Mouse (Mus musculus) neural tube, embryonic 12.5 days (tissue): ENCODE measurements at regions not wholly inside any gene's neighbourhood (a gene's known extent, or its start where the extent isn't known, plus 50 kb on each side); places are given as distances from the start of the nearest gene placed in this dataset.

Source experiments
- ATAC-seq: fragments of 200-750 bp; cut with Nextera tagmentation; 2 replicates; pipeline ENCODE4 v1.8.0; 2017; ENCODE audit warnings: low read depth, mild to moderate bottlenecking, moderate TSS enrichment, moderate library complexity; ENCODE audit not compliant: low FRiP score
- H3K27ac ChIP-seq: fragments of 300-500 bp; sonication (generic); 2 replicates; pipeline ENCODE4 v1.5.1; 2016
- H3K27me3 ChIP-seq: fragments of 300-500 bp; sonication (generic); replicated peaks from 2 replicates; pipeline ENCODE4 v1.6.1; 2016; ENCODE audit warnings: mild to moderate bottlenecking
- H3K36me3 ChIP-seq: fragments of 300-500 bp; sonication (generic); 2 replicates; pipeline ENCODE4 v1.6.1; 2016; ENCODE audit warnings: mild to moderate bottlenecking
- H3K4me1 ChIP-seq: fragments of 300-500 bp; sonication (generic); 2 replicates; pipeline ENCODE4 v1.6.1; 2016
- H3K4me2 ChIP-seq: fragments of 300-500 bp; sonication (generic); replicated peaks from 2 replicates; pipeline ENCODE4 v1.6.1; 2016; ENCODE audit warnings: mild to moderate bottlenecking
- H3K4me3 ChIP-seq: fragments of 300-500 bp; sonication (generic); 2 replicates; pipeline ENCODE4 v1.5.1; 2016
- H3K9ac ChIP-seq: fragments of 300-500 bp; sonication (generic); 2 replicates; pipeline ENCODE4 v1.6.1; 2016; ENCODE audit warnings: mild to moderate bottlenecking
- H3K9me3 ChIP-seq: fragments of 300-500 bp; sonication (generic); 2 replicates; pipeline ENCODE4 v1.6.1; 2016; ENCODE audit warnings: mild to moderate bottlenecking
- WGBS: fragments of 180-500 bp; shearing (Covaris S2); methylation state at CpG from one replicate; pipeline ENCODE4 v1.1.7; 2016; 5-methylcytosine and 5-hydroxymethylcytosine counted together

DNA sequence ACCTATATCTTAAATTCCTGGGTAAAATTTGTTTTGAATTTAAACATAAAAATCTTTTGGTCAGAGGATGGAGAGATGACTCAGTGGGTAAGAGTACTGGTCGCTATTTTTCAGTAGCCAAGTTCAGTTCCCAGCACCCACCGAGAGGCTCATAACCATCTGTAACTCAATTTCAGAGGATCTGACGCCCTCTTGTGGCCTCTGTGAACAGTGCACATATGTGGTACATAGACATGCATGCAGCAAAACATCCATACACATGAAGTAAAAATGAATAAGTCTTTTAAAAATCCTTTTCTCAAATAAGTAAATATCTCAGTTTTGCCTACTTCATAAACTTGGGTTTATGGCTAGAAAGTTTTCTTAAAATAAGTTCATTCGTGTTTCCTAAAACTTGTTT is 163.4 kb upstream of the Kbtbd8 start:
- H3K9ac ChIP-seq, result no peak overlapping the region
- ATAC-seq, result no peak
- no peaks in the 10 kb centered on the region for H3K36me3 ChIP-seq
- H3K4me3 ChIP-seq, result no peak overlapping the region
- H3K4me2 ChIP-seq, result no peak overlapping the region
- H3K9me3 ChIP-seq, result no peaks in the 10 kb centered on the region
- H3K27me3 ChIP-seq, result no peaks in the 10 kb centered on the region
- no peak overlapping the region for H3K27ac ChIP-seq
- 0 out of 2 replicates have a peak, but pooled peaks cover 7% of the 10 kb centered on the region for H3K4me1 ChIP-seq
- 85% methylated on average over 4 of the region's 4 CpGs for WGBS

GRCm38 (mm10) chr6:94951971-94952768 is 164.9 kb upstream of the Kbtbd8 start:
- 69% methylated on average over 7 of the region's 7 CpGs for WGBS
- ATAC-seq, result no peak
- no peak overlapping the region for H3K27ac ChIP-seq

DNA sequence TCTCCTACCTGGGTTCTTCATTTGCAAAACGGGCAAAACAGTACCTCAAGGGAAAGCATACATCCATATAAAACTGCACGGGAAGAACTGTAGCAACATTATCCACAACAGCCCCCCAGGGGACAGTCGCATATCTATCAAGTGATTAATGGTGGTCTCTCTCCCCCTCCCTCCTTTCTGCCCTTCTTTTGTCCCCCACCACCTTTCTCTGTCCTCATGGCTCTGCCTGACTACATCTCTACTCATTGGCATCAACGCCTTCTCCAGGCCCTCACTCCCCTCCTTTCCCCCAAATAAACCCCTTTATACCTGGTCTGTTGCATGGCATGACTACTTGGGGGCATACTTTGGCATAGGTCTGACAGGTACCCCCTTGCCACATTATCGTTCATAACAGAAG is 166.1 kb upstream of the Kbtbd8 start:
- no peak overlapping the region for H3K9ac ChIP-seq
- no peaks in the 10 kb centered on the region for H3K9me3 ChIP-seq
- no peaks in the 10 kb centered on the region for H3K36me3 ChIP-seq
- no peak overlapping the region for H3K27ac ChIP-seq
- no peak for ATAC-seq
- H3K4me2 ChIP-seq, result no peak overlapping the region
- 0 out of 2 replicates have a peak, but pooled peaks cover 7% of the 10 kb centered on the region for H3K4me1 ChIP-seq
- 70% methylated on average over 5 of the region's 5 CpGs for WGBS
- no peaks in the 10 kb centered on the region for H3K27me3 ChIP-seq
- no peak overlapping the region for H3K4me3 ChIP-seq

More at GRCm38 (mm10) chr6:94951971-94952768, 164.9 kb upstream of the Kbtbd8 start:
- H3K36me3 ChIP-seq, result no peaks in the 10 kb centered on the region
- H3K27me3 ChIP-seq, result no peaks in the 10 kb centered on the region
- no peak overlapping the region for H3K4me3 ChIP-seq
- H3K4me1 ChIP-seq, result 0 out of 2 replicates have a peak, but pooled peaks cover 7% of the 10 kb centered on the region
- H3K9ac ChIP-seq, result no peak overlapping the region
- H3K9me3 ChIP-seq, result no peaks in the 10 kb centered on the region
- H3K4me2 ChIP-seq, result no peak overlapping the region

- 76% methylated on average over 2 of the region's 2 CpGs for WGBS
- no peak overlapping the region for H3K4me3 ChIP-seq
- no peak overlapping the region for H3K9ac ChIP-seq
- H3K27ac ChIP-seq, result no peak overlapping the region
- H3K9me3 ChIP-seq, result no peaks in the 10 kb centered on the region
- H3K4me2 ChIP-seq, result no peak overlapping the region
- no peaks in the 10 kb centered on the region for H3K36me3 ChIP-seq
- ATAC-seq, result no peak
- 0 out of 2 replicates have a peak, but pooled peaks cover 7% of the 10 kb centered on the region for H3K4me1 ChIP-seq
- H3K27me3 ChIP-seq, result no peaks in the 10 kb centered on the region
These were observed 166.7 kb upstream of the Kbtbd8 start for GRCm38 (mm10) chr6:94950319-94950718.

GRCm38 (mm10) chr6:94946352-94946900 is 170.6 kb upstream of the Kbtbd8 start:
- Histone ChIP-seq H3K9ac (no peak overlapping the region), H3K27me3 (no peaks in the 10 kb centered on the region), H3K4me3 (no peak overlapping the region), H3K27ac (no peak overlapping the region), H3K4me2 (no peak overlapping the region), H3K36me3 (no peaks in the 10 kb centered on the region), H3K9me3 (no peaks in the 10 kb centered on the region), H3K4me1 (peaks cover 10% of the 10 kb centered on the region)
- WGBS, result 72% methylated on average over 6 of the region's 6 CpGs
- ATAC-seq, result no peak

- H3K4me3 ChIP-seq, result no peak overlapping the region
- no peak for ATAC-seq
- 84% methylated on average over 5 of the region's 5 CpGs for WGBS
- no peak overlapping the region for H3K4me2 ChIP-seq
- no peaks in the 10 kb centered on the region for H3K9me3 ChIP-seq
- H3K4me1 ChIP-seq, result peaks cover 6% of the 10 kb centered on the region
- H3K27ac ChIP-seq, result no peak overlapping the region
- H3K36me3 ChIP-seq, result no peaks in the 10 kb centered on the region
- no peaks in the 10 kb centered on the region for H3K27me3 ChIP-seq
- H3K9ac ChIP-seq, result no peak overlapping the region
These were observed 171.3 kb upstream of the Kbtbd8 start for GRCm38 (mm10) chr6:94945715-94946114.

- Histone ChIP-seq H3K27ac (no peak overlapping the region), H3K36me3 (no peaks in the 10 kb centered on the region), H3K9ac (no peak overlapping the region), H3K4me1 (peaks cover 4% of the 10 kb centered on the region), H3K4me2 (no peak overlapping the region), H3K27me3 (no peaks in the 10 kb centered on the region), H3K9me3 (no peaks in the 10 kb centered on the region), H3K4me3 (no peak overlapping the region)
- no peak for ATAC-seq
- WGBS, result 50% methylated on average over 4 of the region's 4 CpGs
These were observed 172.8 kb upstream of the Kbtbd8 start for GRCm38 (mm10) chr6:94944196-94944595.

- Histone ChIP-seq H3K27ac (no peak overlapping the region), H3K9me3 (no peaks in the 10 kb centered on the region), H3K27me3 (no peaks in the 10 kb centered on the region), H3K4me1 (peaks cover 1% of the 10 kb centered on the region), H3K36me3 (no peaks in the 10 kb centered on the region), H3K4me3 (no peak overlapping the region), H3K4me2 (no peak overlapping the region), H3K9ac (no peak overlapping the region)
- 93% methylated on average over 2 of the region's 2 CpGs for WGBS
- no peak for ATAC-seq
These were observed 178.1 kb upstream of the Kbtbd8 start for GRCm38 (mm10) chr6:94938949-94939348.

DNA sequence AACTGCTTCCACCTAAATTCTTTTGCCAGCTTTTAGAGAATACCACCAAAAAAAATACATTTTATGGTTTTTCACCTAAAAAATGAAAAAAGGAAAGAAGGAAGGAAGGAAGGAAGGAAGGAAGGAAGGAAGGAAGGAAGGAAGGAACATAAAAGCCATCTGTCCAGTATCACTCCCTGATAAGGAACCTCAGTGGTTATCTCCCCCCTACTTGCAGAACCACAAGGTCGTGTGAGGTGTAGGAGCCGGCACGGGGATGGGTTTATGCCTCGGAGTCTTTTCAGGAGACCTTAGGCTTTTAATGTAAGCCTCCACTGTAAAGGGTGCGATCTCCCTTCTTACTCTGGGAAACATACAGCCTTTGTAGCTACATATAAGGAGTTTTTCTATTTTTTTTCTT is 180.8 kb upstream of the Kbtbd8 start:
- Histone ChIP-seq H3K4me3 (no peak overlapping the region), H3K4me2 (no peak overlapping the region), H3K4me1 (no peaks in the 10 kb centered on the region), H3K9ac (no peak overlapping the region), H3K36me3 (no peaks in the 10 kb centered on the region), H3K27ac (no peak overlapping the region), H3K9me3 (no peaks in the 10 kb centered on the region), H3K27me3 (no peaks in the 10 kb centered on the region)
- 92% methylated on average over 5 of the region's 5 CpGs for WGBS
- ATAC-seq, result no peak

DNA sequence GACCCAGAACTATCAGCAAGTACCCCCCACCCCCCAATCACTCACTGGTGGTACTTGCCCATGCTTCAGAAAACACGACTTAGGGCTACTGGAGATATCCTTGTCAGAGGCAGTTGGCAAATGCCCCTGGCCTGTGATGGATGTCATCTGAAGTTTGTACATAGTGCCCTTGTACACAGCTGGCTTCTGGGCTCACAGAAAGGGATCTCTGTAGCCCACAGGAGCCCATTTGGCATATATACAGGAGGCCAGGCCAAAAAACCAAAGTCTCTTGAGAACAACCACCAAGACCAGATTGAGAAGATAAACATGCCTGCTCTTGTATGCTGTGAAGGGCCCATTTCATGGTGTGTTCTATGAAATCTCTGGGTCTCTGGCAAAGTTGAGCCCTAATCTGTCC is 181.3 kb upstream of the Kbtbd8 start:
- Histone ChIP-seq H3K9ac (no peak overlapping the region), H3K4me3 (no peak overlapping the region), H3K4me2 (no peak overlapping the region), H3K27me3 (no peaks in the 10 kb centered on the region), H3K9me3 (no peaks in the 10 kb centered on the region), H3K4me1 (no peaks in the 10 kb centered on the region), H3K36me3 (no peaks in the 10 kb centered on the region), H3K27ac (no peak overlapping the region)
- 87% methylated on average over 1 of the region's 1 CpGs for WGBS
- ATAC-seq, result no peak

- no peak overlapping the region for H3K4me3 ChIP-seq
- no peaks in the 10 kb centered on the region for H3K36me3 ChIP-seq
- H3K4me2 ChIP-seq, result no peak overlapping the region
- WGBS, result 93% methylated on average over 6 of the region's 6 CpGs
- no peaks in the 10 kb centered on the region for H3K4me1 ChIP-seq
- H3K9ac ChIP-seq, result no peak overlapping the region
- no peak overlapping the region for H3K27ac ChIP-seq
- ATAC-seq, result no peak
- no peaks in the 10 kb centered on the region for H3K9me3 ChIP-seq
- no peaks in the 10 kb centered on the region for H3K27me3 ChIP-seq
These were observed 189.2 kb upstream of the Kbtbd8 start for GRCm38 (mm10) chr6:94927811-94928210.

DNA sequence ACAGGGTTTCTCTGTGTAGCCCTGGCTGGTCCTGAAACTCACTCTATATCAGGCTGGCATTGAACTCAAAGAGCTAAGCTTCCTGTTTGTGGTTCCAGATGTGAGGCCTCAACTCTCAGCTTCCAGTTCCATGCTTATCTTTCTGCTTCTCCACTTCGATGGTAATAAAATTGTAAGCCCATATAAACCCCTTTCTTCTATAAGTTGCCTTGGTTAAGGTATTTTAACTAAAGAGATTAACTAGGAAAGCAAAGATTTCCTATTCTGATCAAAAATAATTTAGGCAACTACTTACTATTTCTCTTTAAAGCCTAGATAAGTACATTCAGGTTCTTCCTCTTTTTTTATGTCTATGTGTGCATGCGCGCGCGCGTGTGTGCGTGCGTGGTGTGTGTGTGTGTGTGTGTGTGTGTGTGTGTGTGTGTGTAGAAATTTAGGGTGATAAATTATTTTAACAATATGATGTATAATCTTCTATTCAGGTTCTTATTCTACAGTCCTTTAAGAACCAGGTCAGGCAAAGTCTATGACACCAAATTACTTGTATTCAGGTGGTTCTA is 190.3 kb upstream of the Kbtbd8 start:
- ATAC-seq, result no peak
- Histone ChIP-seq H3K4me2 (no peak overlapping the region), H3K9me3 (no peaks in the 10 kb centered on the region), H3K27me3 (no peaks in the 10 kb centered on the region), H3K4me1 (no peaks in the 10 kb centered on the region), H3K27ac (no peak overlapping the region), H3K36me3 (no peaks in the 10 kb centered on the region), H3K4me3 (no peak overlapping the region), H3K9ac (no peak overlapping the region)
- 97% methylated on average over 8 of the region's 8 CpGs for WGBS
